Mouse (Mus musculus): ENCODE measurements around the gene Pde8b.

- TF ChIP-seq CTCF (IDR thresholded peaks at IDR 0.05; ENCODE audit: control insufficient read depth, insufficient read depth, low read length) (no peak), POLR2A (IDR thresholded peaks at IDR 0.05; ENCODE audit: borderline replicate concordance, control insufficient read depth, low read depth, low read length) (no peak)
Observed at GRCm38 (mm10) chr13:95257083-95257482, 6.9 kb upstream of the Pde8b start.

All from bone marrow, adult 2 months (tissue).